Mouse (Mus musculus) embryonic facial prominence, embryonic 10.5 days (tissue): ENCODE data around the gene Trappc5. TPM values are rescaled to one million over a fixed set of nuclear protein-coding genes. Genes with fewer than 3 reads are reported as not detected.

Experiments
- DNase-seq: peaks from one replicate; pipeline ENCODE4 v3.0.0-alpha.2; 2017; ENCODE audit warnings: low spot score
- H3K27ac ChIP-seq: fragments of 300-500 bp; sonication (generic); replicated peaks from 2 replicates; pipeline ENCODE4 v1.5.1; 2016; ENCODE audit warnings: mild to moderate bottlenecking
- H3K27me3 ChIP-seq: fragments of 300-500 bp; sonication (generic); replicated peaks from 2 replicates; pipeline ENCODE4 v1.6.1; 2016; ENCODE audit warnings: low read depth, mild to moderate bottlenecking; ENCODE audit not compliant: poor library complexity, severe bottlenecking
- H3K36me3 ChIP-seq: fragments of 300-500 bp; sonication (generic); replicated peaks from 2 replicates; pipeline ENCODE4 v1.6.1; 2016; ENCODE audit warnings: mild to moderate bottlenecking, moderate library complexity
- H3K4me1 ChIP-seq: fragments of 300-500 bp; sonication (generic); 2 replicates; pipeline ENCODE4 v1.6.1; 2016
- H3K4me3 ChIP-seq: fragments of 300-500 bp; sonication (generic); 2 replicates; pipeline ENCODE4 v1.5.1; 2016; ENCODE audit warnings: mild to moderate bottlenecking, moderate library complexity
- H3K9me3 ChIP-seq: fragments of 300-500 bp; sonication (generic); 2 replicates; pipeline ENCODE4 v1.6.1; 2016; ENCODE audit warnings: mild to moderate bottlenecking
- WGBS: fragments of 180-500 bp; shearing (Covaris S2); methylation state at CpG from one replicate; pipeline ENCODE4 v1.1.7; 2016; 5-methylcytosine and 5-hydroxymethylcytosine counted together
- polyA plus RNA-seq: library from polyadenylated mRNA; unstranded; fragments of >200 nt; fragmentation: Nextera tagmentation; extraction: Ambion mirVana; gene quantifications from 2 replicates; pipeline ENCODE4 v1.2.1, GENCODE M21; 2016

Gene Trappc5
- polyA plus RNA-seq = 44.6 and 46.8 TPM in 2 replicates

DNA sequence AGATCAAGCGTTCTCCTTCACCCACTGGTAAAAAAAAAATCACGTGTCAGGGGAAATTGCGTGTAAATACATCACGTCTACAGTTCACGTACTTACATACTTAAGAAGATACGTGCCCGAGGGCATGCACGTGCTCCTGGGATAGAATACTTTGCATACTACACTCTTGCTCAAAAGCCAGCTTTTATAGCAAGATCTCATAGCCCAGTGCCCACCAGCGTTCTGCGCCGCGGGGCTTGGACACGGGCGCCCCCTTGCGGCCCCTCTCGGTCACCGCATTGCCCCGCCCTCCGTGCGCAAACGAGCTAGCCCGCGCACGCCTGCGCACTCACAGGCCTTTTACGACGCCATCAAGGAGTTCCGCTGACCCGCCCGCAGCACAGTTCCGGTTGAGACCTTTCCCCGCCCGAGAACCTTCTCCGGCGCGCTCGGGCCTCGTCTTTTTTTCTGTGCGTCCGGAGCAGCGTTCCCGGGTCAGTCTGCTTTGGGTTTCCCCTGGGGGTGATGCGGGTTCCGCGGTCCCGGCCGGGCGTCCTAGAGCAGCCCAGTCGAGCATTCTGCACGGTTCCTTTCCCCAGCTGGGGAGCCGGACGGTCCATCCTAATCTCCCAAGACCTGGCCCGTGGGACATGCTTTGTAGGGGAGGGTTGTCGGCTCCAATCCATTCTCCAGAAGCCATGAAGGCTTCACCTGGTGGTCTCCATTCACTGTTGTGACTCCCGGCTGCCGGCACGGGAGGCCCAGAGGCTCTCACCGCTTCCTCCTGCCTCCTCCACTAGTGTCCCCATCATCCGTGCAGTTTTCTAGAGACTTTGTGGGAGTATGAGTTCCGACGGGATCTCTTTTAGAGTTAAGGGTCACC is at the start of gene Trappc5:
Trappc5 (plus strand) TSS at position 169 of the 862 bp plus-strand sequence.
- H3K27me3 ChIP-seq = no peaks in the 10 kb centered on the region
- under 1% methylated on average over 61 of the region's 61 CpGs for WGBS
- H3K27ac ChIP-seq = peak within 1 kb of the TSS; percentile 94
- H3K4me1 ChIP-seq = peaks cover 19% of the 10 kb centered on the region
- DNase-seq = peak; percentile 95
- peaks cover 4% of the 10 kb centered on the region; the same call in 1 of the 2 replicates for H3K9me3 ChIP-seq
- H3K4me3 ChIP-seq = peak within 1 kb of the TSS; percentile 87
- peaks cover 32% of the 10 kb centered on the region for H3K36me3 ChIP-seq

DNA sequence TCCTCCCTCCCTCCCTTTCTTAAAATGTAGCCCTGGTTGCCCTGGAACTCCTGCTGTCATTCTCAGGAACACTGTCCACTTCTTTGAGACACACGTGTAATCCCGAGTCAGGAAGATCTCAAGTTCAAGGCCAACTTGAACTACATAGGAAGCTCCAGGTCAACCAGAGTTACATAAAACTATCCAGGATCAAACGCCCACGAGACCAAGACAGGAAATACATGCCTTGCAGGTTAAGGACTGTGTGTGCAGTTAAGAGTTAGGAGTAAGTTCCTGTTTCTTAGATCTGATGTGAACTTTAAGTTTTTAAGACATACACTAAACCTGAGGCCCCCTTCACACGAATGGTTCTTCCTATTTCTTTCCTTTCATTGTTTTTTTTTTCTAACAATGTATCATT is 49.1 kb upstream of the Trappc5 start:
- peaks cover 24% of the 10 kb centered on the region for H3K4me1 ChIP-seq
- H3K27ac ChIP-seq = no peak overlapping the region
- 66% methylated on average over 5 of the region's 5 CpGs for WGBS
- H3K9me3 ChIP-seq = no peaks in the 10 kb centered on the region
- H3K36me3 ChIP-seq = no peaks in the 10 kb centered on the region
- H3K4me3 ChIP-seq = no peak overlapping the region
- peaks cover 33% of the 10 kb centered on the region for H3K27me3 ChIP-seq
- DNase-seq = no peak

DNA sequence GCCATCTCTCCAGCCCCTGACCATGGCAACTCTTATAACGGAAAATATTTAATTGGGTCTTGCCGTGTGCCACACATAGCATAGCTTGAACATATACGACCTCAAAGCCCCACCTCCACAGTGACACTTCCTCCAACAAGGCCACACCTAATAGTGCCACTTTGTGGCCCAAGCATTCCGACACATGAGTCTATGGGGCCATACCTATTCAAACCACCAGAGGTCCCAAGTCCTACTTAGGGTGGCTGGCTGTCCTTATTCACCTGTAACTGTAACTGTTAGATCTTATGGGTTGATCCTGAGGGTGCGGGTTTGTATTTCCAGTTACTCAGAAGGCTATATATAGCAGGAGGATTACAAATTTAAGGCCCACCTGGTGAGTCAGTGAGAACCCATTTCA is 48.1 kb upstream of the Trappc5 start:
- H3K27me3 ChIP-seq = peaks cover 33% of the 10 kb centered on the region
- WGBS = 35% methylated on average over 5 of the region's 5 CpGs
- no peak for DNase-seq

DNA sequence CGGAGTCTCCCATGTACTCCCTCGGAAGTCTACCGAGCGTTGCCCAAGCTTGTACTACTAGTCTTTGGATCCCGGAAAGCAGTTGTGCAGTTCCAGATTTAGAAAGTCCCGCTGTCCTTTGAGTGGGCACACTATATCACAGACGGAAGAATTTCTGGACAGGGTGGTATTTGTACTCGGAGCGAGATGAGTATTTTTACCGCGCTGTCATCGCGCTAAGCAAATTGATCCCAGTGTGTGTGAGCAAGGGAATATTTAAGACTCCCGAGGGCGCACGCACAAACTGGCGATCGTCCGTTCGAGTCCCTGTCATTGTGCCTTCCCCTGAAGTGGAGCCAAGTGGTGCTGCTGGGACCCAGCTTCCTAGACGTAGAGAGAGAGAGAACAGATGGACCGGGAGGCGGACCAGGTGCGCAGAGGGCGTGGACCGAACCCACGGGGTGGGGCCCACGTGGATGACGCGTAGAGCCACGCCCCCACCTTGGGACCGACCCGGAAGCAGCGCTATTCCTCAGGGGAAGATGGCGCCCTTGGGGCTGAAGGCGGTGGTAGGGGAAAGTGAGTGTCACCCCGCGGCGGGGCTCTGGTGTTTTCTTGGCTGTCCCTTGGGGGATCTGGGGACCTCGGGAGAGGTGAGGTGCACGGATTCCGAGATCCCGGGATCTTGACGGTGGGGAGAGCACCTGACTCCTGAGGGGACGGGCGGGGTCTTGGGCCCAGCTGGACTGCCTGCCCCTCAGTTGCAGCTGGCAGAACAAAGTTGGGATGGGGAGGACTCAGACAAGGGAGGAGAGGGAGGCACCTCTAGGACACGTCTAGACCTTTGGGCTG is 45.2 kb upstream of the Trappc5 start, which contains the start of gene Stxbp2:
Stxbp2 (plus strand) TSS at position 309 of the 831 bp plus-strand sequence.
- 6% methylated on average over 47 of the region's 47 CpGs for WGBS
- peak; percentile 69 for DNase-seq
- peaks cover 33% of the 10 kb centered on the region for H3K27me3 ChIP-seq
- peaks cover 12% of the 10 kb centered on the region for H3K4me1 ChIP-seq
- no peaks in the 10 kb centered on the region; the same call in 1 of the 2 replicates for H3K36me3 ChIP-seq
- peak within 1 kb of the TSS; percentile 66 for H3K4me3 ChIP-seq
- no peaks in the 10 kb centered on the region for H3K9me3 ChIP-seq
- peak within 1 kb of the TSS; percentile 52 for H3K27ac ChIP-seq

More for the DNA sequence above, 48.1 kb upstream of the Trappc5 start:
- Histone ChIP-seq H3K4me1 (peaks cover 19% of the 10 kb centered on the region), H3K36me3 (no peaks in the 10 kb centered on the region), H3K9me3 (no peaks in the 10 kb centered on the region), H3K27ac (no peak overlapping the region), H3K4me3 (no peak overlapping the region)

DNA sequence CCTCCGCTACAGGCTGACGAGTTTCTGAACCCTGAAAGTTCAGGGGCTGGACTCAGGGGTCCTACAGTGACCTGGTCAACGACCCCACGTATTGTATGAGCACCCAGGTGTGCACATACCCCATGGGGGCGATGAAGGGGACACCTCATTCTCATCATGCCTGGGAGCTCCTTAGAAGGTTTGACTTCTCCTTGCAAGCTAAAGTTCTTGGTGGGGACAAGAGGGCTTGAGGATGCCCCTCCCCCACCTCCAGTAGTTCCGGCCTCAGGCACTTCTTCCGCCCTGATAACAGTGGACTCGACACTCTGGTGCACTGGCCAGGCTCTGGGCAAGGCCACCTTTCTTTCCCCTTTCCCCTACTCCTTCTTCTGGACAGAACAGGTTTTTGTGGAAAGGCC is 44.6 kb upstream of the Trappc5 start:
- peak overlapping the region; percentile 66 for H3K4me3 ChIP-seq
- 17% methylated on average over 8 of the region's 8 CpGs for WGBS
- peaks cover 5% of the 10 kb centered on the region for H3K36me3 ChIP-seq
- H3K27ac ChIP-seq = peak overlapping the region; percentile 52
- H3K27me3 ChIP-seq = peaks cover 33% of the 10 kb centered on the region
- H3K9me3 ChIP-seq = no peaks in the 10 kb centered on the region
- H3K4me1 ChIP-seq = peaks cover 12% of the 10 kb centered on the region
- DNase-seq = no peak

DNA sequence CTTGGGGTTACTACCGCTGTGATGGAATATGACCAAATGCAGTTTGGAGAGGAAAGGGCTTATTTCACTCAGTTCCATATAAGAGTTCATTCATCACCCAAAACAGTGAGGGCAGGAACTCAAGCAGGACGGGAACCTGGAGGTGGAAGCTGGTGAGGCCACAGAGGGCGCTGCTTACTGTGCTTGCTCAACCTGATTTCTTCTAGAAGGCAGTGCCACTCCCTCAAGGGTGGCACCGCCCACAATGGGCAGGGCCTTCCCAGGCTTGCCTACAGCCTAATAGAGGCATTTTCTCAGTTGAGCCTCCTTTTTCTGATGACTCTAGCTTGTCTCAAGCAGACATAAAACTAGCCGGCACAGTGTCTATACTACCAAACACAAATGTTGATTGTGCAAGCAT is 30.3 kb upstream of the Trappc5 start:
- H3K27me3 ChIP-seq = no peaks in the 10 kb centered on the region
- WGBS = 21% methylated on average over 5 of the region's 5 CpGs
- H3K4me3 ChIP-seq = no peak overlapping the region
- DNase-seq = peak; percentile 11
- H3K36me3 ChIP-seq = peaks cover 3% of the 10 kb centered on the region; the same call in 1 of the 2 replicates
- no peaks in the 10 kb centered on the region for H3K9me3 ChIP-seq
- peaks cover 5% of the 10 kb centered on the region; the same call in 1 of the 2 replicates for H3K4me1 ChIP-seq
- no peak overlapping the region for H3K27ac ChIP-seq

DNA sequence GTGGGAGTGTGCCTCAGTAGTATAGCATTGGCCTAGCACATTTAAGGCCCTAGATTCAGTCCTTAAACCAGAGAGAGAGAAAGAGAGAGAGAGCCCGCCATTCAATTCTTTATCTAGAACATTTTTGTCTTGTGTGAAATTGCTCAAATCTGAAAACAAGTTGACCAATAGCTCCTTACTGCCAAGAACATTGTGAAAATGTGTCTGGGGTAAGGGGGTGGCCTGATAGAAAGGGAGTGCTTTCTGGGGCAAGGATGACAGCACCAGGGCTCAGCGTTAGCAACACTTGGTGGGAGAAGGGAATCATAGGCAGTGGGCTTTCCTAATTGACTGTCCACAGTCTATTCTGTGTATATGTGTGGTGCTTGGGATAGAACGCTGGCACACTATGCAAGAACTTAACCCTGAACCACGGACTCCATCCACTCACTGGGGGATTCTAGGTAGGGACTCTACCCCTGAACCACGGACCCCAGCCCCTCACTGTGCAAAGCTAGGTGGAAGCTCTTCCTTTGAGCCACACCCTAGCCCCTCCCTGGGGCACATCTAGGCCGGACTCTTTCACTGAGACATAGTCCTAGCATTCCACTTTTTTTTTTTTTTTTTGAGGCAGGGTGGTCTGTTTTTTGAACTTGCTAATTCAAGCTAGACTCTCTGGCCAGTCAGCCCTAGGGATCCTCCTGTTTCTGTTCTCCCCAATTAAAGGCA is 29.1 kb upstream of the Trappc5 start:
- Histone ChIP-seq H3K27me3 (no peaks in the 10 kb centered on the region), H3K27ac (no peak overlapping the region), H3K4me1 (peaks cover 5% of the 10 kb centered on the region; the same call in 1 of the 2 replicates), H3K4me3 (no peak overlapping the region), H3K36me3 (no peaks in the 10 kb centered on the region), H3K9me3 (no peaks in the 10 kb centered on the region)
- WGBS = 82% methylated on average over 6 of the region's 6 CpGs
- DNase-seq = no peak

DNA sequence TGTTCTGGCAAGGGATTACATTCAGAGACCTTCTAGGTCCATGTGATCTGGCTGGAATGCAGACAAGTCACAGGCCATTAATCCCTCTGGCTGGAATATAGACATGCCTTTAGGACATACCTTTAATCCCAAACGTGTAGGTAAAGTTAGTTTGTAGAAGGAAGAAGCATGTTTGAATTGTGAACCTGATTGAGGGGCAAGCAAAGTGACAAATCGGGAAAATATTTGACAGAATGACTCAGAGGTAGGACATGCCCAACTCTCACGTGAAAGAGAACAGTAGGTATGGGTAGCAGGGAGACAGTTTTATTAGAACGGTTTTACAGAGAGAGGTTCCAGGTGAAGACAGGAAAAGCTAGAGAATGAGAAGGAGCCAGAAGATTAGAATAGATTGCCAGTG is 28.5 kb upstream of the Trappc5 start:
- WGBS = 80% methylated on average over 4 of the region's 4 CpGs
- Histone ChIP-seq H3K4me3 (no peak overlapping the region), H3K27ac (no peak overlapping the region)

DNA sequence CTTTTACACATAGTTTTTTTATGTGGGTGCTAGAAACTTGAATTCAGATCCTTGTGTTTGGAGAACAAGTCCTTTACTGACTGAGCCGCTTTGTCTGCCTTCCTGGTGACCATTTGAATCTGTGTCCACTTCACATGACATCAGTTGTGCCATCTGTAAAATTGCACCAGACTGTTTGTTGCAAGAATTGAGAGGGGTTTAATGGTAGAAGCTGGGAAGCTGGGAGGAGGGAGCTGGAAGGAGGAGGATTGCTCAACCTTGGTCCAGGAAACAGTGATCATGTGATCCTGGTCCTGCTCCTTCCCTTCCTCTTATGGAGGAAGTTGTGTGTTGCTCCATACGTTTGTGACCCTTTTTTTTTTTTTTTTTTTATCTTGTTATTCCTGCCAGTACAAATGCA is 27.8 kb upstream of the Trappc5 start:
- WGBS = 76% methylated on average over 2 of the region's 2 CpGs
- Histone ChIP-seq H3K4me1 (peaks cover 5% of the 10 kb centered on the region; the same call in 1 of the 2 replicates), H3K9me3 (no peaks in the 10 kb centered on the region), H3K27me3 (no peaks in the 10 kb centered on the region), H3K27ac (no peak overlapping the region), H3K36me3 (no peaks in the 10 kb centered on the region), H3K4me3 (no peak overlapping the region)
- DNase-seq = no peak

More for the DNA sequence above, 28.5 kb upstream of the Trappc5 start:
- H3K9me3 ChIP-seq = no peaks in the 10 kb centered on the region
- H3K27me3 ChIP-seq = no peaks in the 10 kb centered on the region
- H3K36me3 ChIP-seq = no peaks in the 10 kb centered on the region
- peaks cover 5% of the 10 kb centered on the region; the same call in 1 of the 2 replicates for H3K4me1 ChIP-seq
- no peak for DNase-seq

DNA sequence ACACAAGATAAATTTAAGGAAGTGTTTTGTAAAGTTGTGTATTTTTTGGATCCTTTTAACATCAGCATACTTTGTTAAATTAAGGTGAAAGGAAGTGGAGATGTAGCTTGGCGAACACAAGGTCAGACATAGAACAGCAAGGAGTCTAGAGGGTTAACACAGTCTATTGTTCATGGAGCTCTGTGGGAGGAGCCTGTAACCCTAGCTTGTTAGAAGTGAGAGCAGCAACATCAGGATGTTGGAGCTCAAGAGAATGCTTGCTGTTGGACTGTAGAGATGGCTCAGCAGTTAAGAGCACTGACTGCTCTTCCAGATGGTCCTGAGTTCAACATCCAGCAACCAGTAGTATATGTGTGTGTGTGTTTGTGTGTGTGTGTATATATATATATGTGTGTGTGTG is 27.1 kb upstream of the Trappc5 start:
- no peaks in the 10 kb centered on the region for H3K27me3 ChIP-seq
- H3K4me1 ChIP-seq = peaks cover 5% of the 10 kb centered on the region; the same call in 1 of the 2 replicates
- no peak for DNase-seq
- no peaks in the 10 kb centered on the region for H3K36me3 ChIP-seq
- WGBS = 42% methylated on average over 1 of the region's 1 CpGs
- H3K9me3 ChIP-seq = no peaks in the 10 kb centered on the region
- no peak overlapping the region for H3K4me3 ChIP-seq
- no peak overlapping the region; the same call in 1 of the 2 replicates for H3K27ac ChIP-seq

DNA sequence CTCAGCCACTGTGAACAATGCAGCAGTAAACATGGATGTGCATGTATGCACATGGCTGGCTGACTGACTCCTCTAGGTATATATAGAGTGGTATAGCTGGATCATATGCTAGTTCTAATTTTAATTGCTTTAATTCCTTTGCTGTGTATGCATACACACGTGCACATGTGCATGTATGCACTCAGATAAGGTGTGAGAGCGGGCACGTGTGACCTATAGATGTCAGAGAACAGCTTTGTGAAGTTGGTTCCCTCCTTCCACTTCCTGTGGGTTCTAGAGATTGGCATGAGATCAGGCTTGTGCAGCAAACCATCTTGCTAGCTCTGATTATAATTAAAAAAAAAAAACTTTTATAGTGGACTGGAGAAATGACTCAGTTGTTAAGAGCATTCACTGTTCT is 23.3 kb upstream of the Trappc5 start:
- no peaks in the 10 kb centered on the region for H3K27me3 ChIP-seq
- WGBS = 63% methylated on average over 3 of the region's 3 CpGs
- peaks cover 17% of the 10 kb centered on the region for H3K4me1 ChIP-seq
- DNase-seq = no peak
- H3K27ac ChIP-seq = no peak overlapping the region
- no peak overlapping the region for H3K4me3 ChIP-seq
- H3K36me3 ChIP-seq = no peaks in the 10 kb centered on the region
- H3K9me3 ChIP-seq = no peaks in the 10 kb centered on the region
